Mouse (Mus musculus): ENCODE results near the gene Lrrc41.

Gene Lrrc41

GRCm38 (mm10) chr4:116077240-116078095 lies 2.4 kb downstream of the Lrrc41 start:
- no peak for DNase-seq

DNA sequence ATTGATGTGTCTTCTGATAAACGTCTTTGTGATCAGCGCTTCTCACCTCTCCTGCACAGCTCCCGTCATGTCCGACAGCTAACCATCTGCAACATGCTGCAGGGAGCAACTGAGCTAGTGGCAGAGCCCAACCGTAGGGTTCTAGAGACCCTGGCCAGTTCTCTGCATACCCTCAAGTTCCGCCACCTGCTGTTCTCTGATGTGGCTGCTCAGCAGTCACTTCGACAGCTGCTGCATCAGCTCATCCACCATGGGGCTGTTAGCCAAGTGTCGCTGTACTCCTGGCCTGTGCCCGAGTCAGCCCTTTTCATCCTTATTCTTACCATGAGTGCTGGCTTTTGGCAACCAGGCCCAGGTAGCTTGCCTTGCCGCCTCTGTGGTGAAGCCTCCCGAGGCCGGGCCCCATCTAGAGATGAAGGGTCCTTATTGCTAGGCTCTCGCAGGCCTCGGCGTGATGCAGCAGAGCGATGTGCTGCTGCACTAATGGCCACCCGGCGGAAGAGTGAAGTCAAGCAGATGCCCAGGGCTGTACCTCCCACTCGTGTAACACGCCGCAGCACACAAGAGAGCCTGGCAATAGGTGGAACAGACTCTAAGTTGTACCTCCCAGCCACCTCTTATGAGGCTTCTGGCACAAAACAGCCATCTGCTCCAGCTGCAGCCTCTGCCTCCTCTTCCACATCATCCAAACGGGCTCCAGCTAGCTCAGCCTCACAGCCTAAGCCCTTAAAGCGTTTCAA lies 13.6 kb downstream of the Lrrc41 start:
- peak; percentile 9 for DNase-seq

GRCm38 (mm10) chr4:116096291-116096690 lies 21.2 kb downstream of the Lrrc41 start:
- no peak for DNase-seq

- DNase-seq: no peak
Measured at GRCm38 (mm10) chr4:116097211-116097610, 22.1 kb downstream of the Lrrc41 start.

DNA sequence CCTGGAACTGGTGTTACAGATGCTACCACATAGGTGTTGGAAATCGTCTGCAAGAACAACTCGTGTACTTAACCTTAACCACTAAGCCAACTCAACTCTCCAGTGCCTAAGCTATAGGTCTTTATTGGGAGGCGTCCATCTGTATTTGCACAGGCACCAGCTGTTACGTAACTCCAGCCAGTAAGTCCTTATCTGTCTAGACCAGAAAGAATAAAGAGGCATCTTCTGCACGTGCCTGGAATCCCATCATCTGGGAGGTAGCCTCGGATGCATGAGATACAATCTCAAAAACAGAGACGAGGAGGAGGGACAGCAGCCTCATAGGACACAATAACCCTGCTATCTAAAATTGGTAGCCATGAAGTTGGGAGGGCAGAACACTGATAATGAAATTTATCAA lies 25.9 kb downstream of the Lrrc41 start:
- DNase-seq: no peak

GRCm38 (mm10) chr4:116105278-116105677 lies 30.2 kb downstream of the Lrrc41 start:
- no peak for DNase-seq

GRCm38 (mm10) chr4:116110695-116111094 lies 35.6 kb downstream of the Lrrc41 start:
- no peak for DNase-seq

- no peak for DNase-seq
Measured at GRCm38 (mm10) chr4:116111486-116111885, 36.4 kb downstream of the Lrrc41 start.

- DNase-seq: no peak
Measured at GRCm38 (mm10) chr4:116122762-116123161, 47.7 kb downstream of the Lrrc41 start.

- DNase-seq: peak; percentile 78
Measured at GRCm38 (mm10) chr4:116123602-116124519, 48.8 kb downstream of the Lrrc41 start, which contains the start of the genes Rad54l and Pomgnt1. Rad54l (minus strand) TSS chr4:116123690. Pomgnt1 (plus strand) TSS chr4:116123840.

GRCm38 (mm10) chr4:116125803-116126386 lies 50.8 kb downstream of the Lrrc41 start:
- DNase-seq: no peak

GRCm38 (mm10) chr4:116127956-116128355 lies 52.9 kb downstream of the Lrrc41 start:
- no peak for DNase-seq

- DNase-seq: no peak
Measured at GRCm38 (mm10) chr4:116133126-116133525, 58.1 kb downstream of the Lrrc41 start.

DNA sequence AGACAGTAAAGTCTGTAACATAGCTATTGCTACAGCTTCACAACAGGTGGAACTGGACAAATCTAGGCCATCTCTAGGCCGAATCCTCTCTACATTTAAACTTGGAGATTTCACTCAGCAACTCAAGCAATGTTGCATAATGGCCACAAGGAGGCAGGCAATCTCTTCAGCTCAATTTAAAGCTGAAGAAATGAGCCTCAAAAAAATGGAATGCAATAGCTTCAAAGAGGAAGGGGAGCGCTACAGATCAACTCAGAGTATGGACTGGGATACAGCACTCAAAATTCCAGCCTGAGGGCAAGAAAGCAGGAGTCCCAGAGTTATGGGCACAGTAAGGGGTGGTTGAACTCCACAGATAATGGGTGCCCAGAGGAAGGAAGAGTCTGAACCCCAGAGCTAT lies 59.9 kb downstream of the Lrrc41 start:
- no peak for DNase-seq

GRCm38 (mm10) chr4:116137421-116137996 lies 62.4 kb downstream of the Lrrc41 start:
- DNase-seq: no peak

GRCm38 (mm10) chr4:116140801-116141574 lies 65.9 kb downstream of the Lrrc41 start:
- DNase-seq: no peak

GRCm38 (mm10) chr4:116141736-116142135 lies 66.7 kb downstream of the Lrrc41 start:
- DNase-seq: no peak

- no peak for DNase-seq
Measured at GRCm38 (mm10) chr4:116142269-116142668, 67.2 kb downstream of the Lrrc41 start.

GRCm38 (mm10) chr4:116143317-116143811 lies 68.3 kb downstream of the Lrrc41 start:
- DNase-seq: no peak

DNA sequence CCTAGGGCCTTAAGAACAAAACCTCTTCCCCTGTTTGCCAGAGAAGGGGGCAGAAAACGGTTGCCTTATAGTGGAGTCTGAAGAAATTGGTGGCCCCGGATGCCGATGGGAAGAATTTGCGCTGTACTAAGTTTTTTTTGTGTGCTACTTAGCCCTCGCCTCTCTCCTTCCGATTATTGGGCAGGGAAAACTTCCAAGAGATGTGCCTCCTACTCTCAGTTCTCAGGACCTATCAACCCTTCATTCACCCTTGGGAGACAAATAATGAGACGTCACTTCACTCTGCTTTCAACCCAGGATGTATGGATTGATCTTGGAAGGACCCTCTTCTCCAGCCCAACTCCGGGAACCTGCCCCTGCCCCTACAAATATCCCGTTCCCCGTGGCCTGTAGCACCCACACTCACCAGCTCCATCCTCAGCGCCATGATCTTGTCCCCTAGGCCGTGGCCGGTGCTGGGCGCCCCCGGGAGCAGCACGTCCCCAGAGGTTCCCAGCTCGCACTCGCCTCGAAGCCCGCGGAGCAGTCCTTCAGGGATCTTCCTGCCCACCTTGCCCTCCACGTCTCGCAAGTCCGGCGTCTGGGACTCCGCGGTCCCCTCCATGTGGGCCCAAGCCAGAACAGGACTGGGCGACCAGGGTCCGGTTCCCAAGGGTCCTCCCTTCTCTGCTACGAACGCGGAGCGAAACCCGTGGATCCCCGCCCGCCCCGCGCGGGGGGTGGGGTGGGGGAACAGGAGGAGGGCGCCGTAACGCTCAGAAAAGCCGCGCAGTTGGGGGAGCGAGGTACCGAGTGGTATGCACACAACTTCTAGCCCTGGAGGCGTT lies 69.0 kb downstream of the Lrrc41 start:
- DNase-seq: peak; percentile 67
